In the genomic region with DNA sequence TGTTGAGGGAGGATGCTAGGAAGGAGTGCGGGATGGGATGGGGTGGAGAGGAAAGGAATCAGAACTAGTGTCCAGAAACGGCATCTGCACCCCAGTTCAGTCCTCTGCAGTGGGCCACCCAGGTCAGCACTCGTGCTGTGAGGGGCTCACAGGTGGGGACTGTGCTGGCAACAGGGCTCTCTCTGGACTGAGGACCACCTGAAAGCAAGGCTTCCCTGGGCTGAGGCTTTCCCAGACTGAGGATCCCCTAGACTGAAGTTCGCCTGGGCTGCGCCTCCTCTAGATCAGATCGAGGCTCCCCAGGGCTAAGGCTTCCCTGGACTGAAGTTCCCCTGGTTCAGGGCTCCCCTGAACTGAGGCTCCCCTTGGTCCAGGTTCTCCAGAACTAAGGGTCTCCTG, we compare ENCODE assay signal across 7 mouse cellular contexts. TPM values are rescaled to one million over a fixed set of nuclear protein-coding genes. Genes with fewer than 3 reads are reported as not detected.
DNase-seq lines count a peak whose midpoint lies in the region; ATAC-seq and TF ChIP-seq lines count a peak whose summit lies in the region.

No protein-coding gene starts in this region.

- peaks cover 4% of the 10 kb centered on the region for H3K4me1 ChIP-seq in forebrain, embryonic 11.5 days (replicated peaks; ENCODE audit: control insufficient read depth, insufficient read depth, low read length)
- peaks cover 36% of the 10 kb centered on the region for H3K4me1 ChIP-seq in limb, embryonic 10.5 days
- peaks cover 6% of the 10 kb centered on the region; the same call in 1 of the 2 replicates for H3K4me1 ChIP-seq in stomach, embryonic 14.5 days (ENCODE audit: control insufficient read depth, insufficient read depth, low read length)

- TF ChIP-seq CTCF in left cerebral cortex, adult 2 months (IDR thresholded peaks at IDR 0.05) = no peak

- peak overlapping the region; percentile 70 for H3K27ac ChIP-seq in left cerebral cortex, adult 2 months
- H3K27ac ChIP-seq in forebrain, embryonic 11.5 days (ENCODE audit: low read depth, low read length) = no peak overlapping the region
- peak overlapping the region; percentile 73 for H3K27ac ChIP-seq in limb, embryonic 10.5 days
- no peak overlapping the region for H3K27ac ChIP-seq in stomach, embryonic 14.5 days (ENCODE audit: low read length)

- H3K9me3 ChIP-seq in forebrain, embryonic 11.5 days (ENCODE audit: control insufficient read depth, low read length) = no peaks in the 10 kb centered on the region
- H3K9me3 ChIP-seq in limb, embryonic 10.5 days (replicated peaks) = no peaks in the 10 kb centered on the region
- H3K9me3 ChIP-seq in stomach, embryonic 14.5 days (ENCODE audit: control insufficient read depth, low read depth, low read length) = no peaks in the 10 kb centered on the region

- H3K4me2 ChIP-seq in forebrain, embryonic 11.5 days (ENCODE audit: low read depth, low read length, severe bottlenecking) = peak overlapping the region; percentile 69
- peak overlapping the region; percentile 60 for H3K4me2 ChIP-seq in stomach, embryonic 14.5 days (replicated peaks; ENCODE audit: low read depth, low read length)

- H3K9ac ChIP-seq in forebrain, embryonic 11.5 days (ENCODE audit: low read length) = peak overlapping the region; percentile 31; the same call in 1 of the 2 replicates
- H3K9ac ChIP-seq in stomach, embryonic 14.5 days (replicated peaks; ENCODE audit: low read depth, low read length) = no peak overlapping the region

- intact Hi-C loops in left cerebral cortex, adult 2 months (cut with DNase I) = loop anchor here (2.0 kb wide), 1 partner anchor 39 kb away; no protein-coding TSS in a partner anchor
- intact Hi-C loops in left cerebral cortex, postnatal 25 days (cut with DNase I) = loop anchor here (5.0 kb wide), 1 partner anchor 38 kb away; no protein-coding TSS in a partner anchor

- H3K4me3 ChIP-seq in left cerebral cortex, adult 2 months = peak overlapping the region; percentile 44
- peak overlapping the region; percentile 32 for H3K4me3 ChIP-seq in forebrain, embryonic 11.5 days (ENCODE audit: low read depth, low read length)
- H3K4me3 ChIP-seq in limb, embryonic 10.5 days = peak overlapping the region; percentile 56
- H3K4me3 ChIP-seq in stomach, embryonic 14.5 days (ENCODE audit: low read depth, low read length) = peak overlapping the region; percentile 30

- no peaks in the 10 kb centered on the region for H3K36me3 ChIP-seq in forebrain, embryonic 11.5 days (ENCODE audit: control insufficient read depth, insufficient read depth, low read length)
- no peaks in the 10 kb centered on the region for H3K36me3 ChIP-seq in limb, embryonic 10.5 days
- H3K36me3 ChIP-seq in stomach, embryonic 14.5 days (ENCODE audit: control insufficient read depth, insufficient read depth, low read length) = no peaks in the 10 kb centered on the region

- H3K27me3 ChIP-seq in forebrain, embryonic 11.5 days (ENCODE audit: control insufficient read depth, insufficient read depth, low read length) = peaks cover 52% of the 10 kb centered on the region
- H3K27me3 ChIP-seq in limb, embryonic 10.5 days (ENCODE audit: low read depth, poor library complexity, severe bottlenecking) = peaks cover 71% of the 10 kb centered on the region
- peaks cover 48% of the 10 kb centered on the region for H3K27me3 ChIP-seq in stomach, embryonic 14.5 days (ENCODE audit: control insufficient read depth, insufficient read depth, low read length)

- 1% methylated on average over 6 of the region's 6 CpGs for WGBS in forebrain, embryonic 11.5 days
- under 1% methylated on average over 6 of the region's 6 CpGs for WGBS in limb, embryonic 10.5 days
- WGBS in stomach, embryonic 14.5 days = 1% methylated on average over 6 of the region's 6 CpGs

- DNase-seq in left cerebral cortex, adult 2 months (ENCODE audit: extremely low spot score in 1 of 2, low spot score in 2 of 2) = no peak
- no peak for DNase-seq in left cerebral cortex, postnatal 25 days (ENCODE audit: low spot score in 2 of 2)
- peak; percentile 60 for DNase-seq in forebrain, embryonic 11.5 days (ENCODE audit: low spot score)
- DNase-seq in limb, embryonic 10.5 days (ENCODE audit: low spot score) = peak; percentile 47
- DNase-seq in adrenal gland, adult (ENCODE audit: inconsistent age in 2 of 2, low spot score in 1 of 2) = no peak
- no peak for DNase-seq in spleen, postnatal 36 days (ENCODE audit: low spot score in 2 of 2)

- ATAC-seq in forebrain, embryonic 11.5 days (replicated peaks; ENCODE audit: low FRiP score) = peak; percentile 49; the same call in 1 of the 2 replicates
- no peak for ATAC-seq in stomach, embryonic 14.5 days (ENCODE audit: insufficient number of reproducible peaks, insufficient read depth, low FRiP score, low read depth)

RNA-seq across cellular contexts. Expression of a gene that starts 1.9 kb away (rescaled TPM):
- 10 to 100 TPM; 25.3 to 27.6 TPM for total RNA-seq in left cerebral cortex, adult 2 months (2021)
- 10 to 100 TPM; 23.9 to 28.1 TPM for total RNA-seq in left cerebral cortex, postnatal 25 days (2021)
- 0.44 and 1.3 TPM in 2 replicates for polyA plus RNA-seq in forebrain, embryonic 11.5 days (2014; fragmentation: Nextera tagmentation; extraction: Ambion mirVana)
- 0.11 and 1.4 TPM in 2 replicates for polyA plus RNA-seq in limb, embryonic 10.5 days (2016; fragmentation: Nextera tagmentation; extraction: Ambion mirVana)
- not detected in 2 replicates for polyA plus RNA-seq in stomach, embryonic 14.5 days (2014; fragmentation: Nextera tagmentation; extraction: Ambion mirVana)

Comparison
In these comparisons a context has a peak if more than half of its experiments do, and no peak if none do; other contexts are left out.
1. DNase-seq: peak in forebrain, embryonic 11.5 days (single experiment) and limb, embryonic 10.5 days (single experiment); none in left cerebral cortex, adult 2 months (0 of 2), left cerebral cortex, postnatal 25 days (0 of 2), adrenal gland, adult (0 of 2) and spleen, postnatal 36 days (0 of 2).
2. H3K27ac ChIP-seq: peak in left cerebral cortex, adult 2 months (single experiment) and limb, embryonic 10.5 days (single experiment); none in forebrain, embryonic 11.5 days (single experiment) and stomach, embryonic 14.5 days (single experiment).
3. Peak in every context shown above with its lines, with median percentiles within 50 percentile points of each other: H3K4me3 ChIP-seq.